10 mouse cellular contexts compared by ENCODE assay signal in the genomic region with DNA sequence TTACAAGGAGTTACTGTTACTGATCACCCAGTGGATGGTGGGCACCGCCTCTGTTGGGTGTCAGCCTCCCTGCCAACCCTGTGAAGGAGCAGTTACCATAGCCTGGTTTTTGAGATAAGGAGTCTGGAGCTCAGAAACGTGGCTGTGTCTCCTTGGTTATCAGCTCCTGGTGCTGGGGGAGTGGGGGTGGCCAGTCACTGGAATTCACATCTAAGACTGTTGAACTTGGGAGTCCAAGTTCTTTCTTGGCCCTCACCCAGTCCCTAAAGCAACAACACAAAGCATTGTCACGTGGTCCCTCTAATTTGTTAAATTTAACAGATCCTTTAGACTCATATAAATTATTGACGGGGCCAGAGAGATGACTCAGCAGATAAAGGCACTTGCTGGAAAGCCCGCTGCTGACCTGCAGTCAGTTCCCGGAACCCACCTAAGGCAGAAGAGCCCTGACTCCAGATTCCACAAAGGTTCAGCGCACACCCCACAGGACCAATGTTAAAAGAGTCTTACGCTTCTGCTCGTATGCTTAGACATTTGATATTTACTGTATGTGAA.
DNase-seq lines count a peak whose midpoint lies in the region; ATAC-seq lines count a peak whose summit lies in the region.
"Had no signal": no experiment of that assay in that cellular context is flagged by ENCODE, and none has a peak within 500 bp of the region (broad histone marks: within the 10 kb centered on the region; RNA-seq: fewer than 3 reads in every experiment).

No protein-coding gene starts in this region.

- H3K4me2 ChIP-seq in heart, embryonic 11.5 days, result no peak overlapping the region; the same call in 1 of the 2 replicates
- H3K4me2 ChIP-seq in kidney, embryonic 16.5 days (replicated peaks; ENCODE audit: low read depth, low read length), result no peak overlapping the region
- H3K4me2 ChIP-seq: limb, embryonic 12.5 days; midbrain, embryonic 13.5 days had no signal

- 52% methylated on average over 9 of the region's 9 CpGs for WGBS in heart, embryonic 11.5 days (ENCODE audit: insufficient replicate concordance)
- WGBS in kidney, embryonic 16.5 days, result 39% methylated on average over 9 of the region's 9 CpGs

- H3K4me3 ChIP-seq in heart, embryonic 11.5 days (ENCODE audit: low read depth, low read length), result no peak overlapping the region
- no peak overlapping the region for H3K4me3 ChIP-seq in kidney, embryonic 16.5 days (ENCODE audit: low read length)
- H3K4me3 ChIP-seq: limb, embryonic 12.5 days; midbrain, embryonic 13.5 days had no signal

- H3K27ac ChIP-seq in heart, embryonic 11.5 days (ENCODE audit: low read depth, low read length), result peak overlapping the region; percentile 57; the same call in 1 of the 2 replicates
- H3K27ac ChIP-seq in kidney, embryonic 16.5 days (ENCODE audit: low read length), result peak overlapping the region; percentile 40; the same call in 1 of the 2 replicates
- H3K27ac ChIP-seq: midbrain, embryonic 13.5 days had no signal

- H3K9ac ChIP-seq in heart, embryonic 11.5 days (ENCODE audit: low read depth, low read length), result no peak overlapping the region
- no peak overlapping the region for H3K9ac ChIP-seq in kidney, embryonic 16.5 days (replicated peaks; ENCODE audit: low read length)
- H3K9ac ChIP-seq: limb, embryonic 12.5 days; midbrain, embryonic 13.5 days had no signal

- ATAC-seq in heart, embryonic 11.5 days (replicated peaks; ENCODE audit: insufficient number of reproducible peaks, low FRiP score, low TSS enrichment), result peak; percentile 75
- peak; percentile 49; the same call in 1 of the 2 replicates for ATAC-seq in kidney, embryonic 16.5 days (ENCODE audit: low FRiP score, low TSS enrichment)
- ATAC-seq in megakaryocyte progenitor cell, adult 5-6 weeks (replicated peaks; ENCODE audit: poor library complexity), result peak; percentile 94
- ATAC-seq: midbrain, embryonic 13.5 days had no signal

- no peaks in the 10 kb centered on the region for H3K27me3 ChIP-seq in heart, embryonic 11.5 days (ENCODE audit: control insufficient read depth, insufficient read depth, low read length)
- no peaks in the 10 kb centered on the region for H3K27me3 ChIP-seq in kidney, embryonic 16.5 days (ENCODE audit: insufficient read depth, low read length)
- H3K27me3 ChIP-seq: limb, embryonic 12.5 days; midbrain, embryonic 13.5 days had no signal

- no peaks in the 10 kb centered on the region for H3K36me3 ChIP-seq in heart, embryonic 11.5 days (ENCODE audit: control insufficient read depth, insufficient read depth, low read length)
- no peaks in the 10 kb centered on the region for H3K36me3 ChIP-seq in kidney, embryonic 16.5 days (ENCODE audit: insufficient read depth, low read length)
- H3K36me3 ChIP-seq: limb, embryonic 12.5 days; midbrain, embryonic 13.5 days had no signal

- intact Hi-C loops in left cerebral cortex, postnatal 14 days (cut with DNase I), result no loop called here

- peaks cover 24% of the 10 kb centered on the region for H3K4me1 ChIP-seq in heart, embryonic 11.5 days (ENCODE audit: control insufficient read depth, insufficient read depth, low read length)
- peaks cover 14% of the 10 kb centered on the region for H3K4me1 ChIP-seq in kidney, embryonic 16.5 days (ENCODE audit: insufficient read depth, low read length)

- H3K9me3 ChIP-seq in heart, embryonic 11.5 days (replicated peaks; ENCODE audit: control insufficient read depth, low read length), result no peaks in the 10 kb centered on the region
- H3K9me3 ChIP-seq in kidney, embryonic 16.5 days (ENCODE audit: low read length), result no peaks in the 10 kb centered on the region
- H3K9me3 ChIP-seq: limb, embryonic 12.5 days; midbrain, embryonic 13.5 days had no signal

- DNase-seq in heart, adult 9 months (ENCODE audit: low spot score in 2 of 2), result no peak
- peak; percentile 98 for DNase-seq in MEL-GATA-1-ER (ENCODE audit: extremely low read depth, low read depth)
- no peak for DNase-seq in left cerebral cortex, postnatal 14 days (ENCODE audit: low spot score in 2 of 2)
- DNase-seq in frontal cortex, adult 2 months (ENCODE audit: extremely low spot score in 1 of 2, low spot score in 1 of 2), result no peak
- DNase-seq in embryo, embryonic 10.5 days (ENCODE audit: low spot score), result no peak
